Mouse (Mus musculus) forebrain, embryonic 16.5 days (tissue): ENCODE measurements around the gene 4930507D05Rik. TPM values are rescaled to one million over a fixed set of nuclear protein-coding genes. Genes with fewer than 3 reads are reported as not detected.
"Not testable (repeated sequence)": the region's sequence is repeated elsewhere in the genome, so short reads cannot be mapped to it uniquely, and the experiment has no call there.

ENCODE experiments used
- ATAC-seq: fragments of 200-750 bp; cut with Nextera tagmentation; 2 replicates; pipeline ENCODE4 v1.8.0; 2017; ENCODE audit warnings: mild to moderate bottlenecking, moderate library complexity
- H3K27ac ChIP-seq: fragments of 300-500 bp; sonication (generic); 2 replicates; pipeline ENCODE4 v1.5.1; 2014; ENCODE audit warnings: low read length, control low read depth
- H3K27me3 ChIP-seq: fragments of 300-500 bp; sonication (generic); replicated peaks from 2 replicates; pipeline ENCODE4 v1.6.1; 2014; ENCODE audit warnings: low read length; ENCODE audit not compliant: control insufficient read depth, insufficient read depth
- H3K36me3 ChIP-seq: fragments of 300-500 bp; sonication (generic); 2 replicates; pipeline ENCODE4 v1.6.1; 2014; ENCODE audit not compliant: control insufficient read depth, insufficient read depth
- H3K4me1 ChIP-seq: fragments of 300-500 bp; sonication (generic); replicated peaks from 2 replicates; pipeline ENCODE4 v1.6.1; 2014; ENCODE audit warnings: low read length; ENCODE audit not compliant: control insufficient read depth, insufficient read depth
- H3K4me2 ChIP-seq: fragments of 300-500 bp; sonication (generic); 2 replicates; pipeline ENCODE4 v1.6.1; 2014; ENCODE audit warnings: mild to moderate bottlenecking, low read length, control low read depth
- H3K4me3 ChIP-seq: fragments of 300-500 bp; sonication (generic); replicated peaks from 2 replicates; pipeline ENCODE4 v1.5.1; 2014; ENCODE audit warnings: mild to moderate bottlenecking, low read length, control low read depth
- H3K9ac ChIP-seq: fragments of 300-500 bp; sonication (generic); replicated peaks from 2 replicates; pipeline ENCODE4 v1.6.1; 2014; ENCODE audit warnings: low read depth, low read length, control low read depth
- H3K9me3 ChIP-seq: fragments of 300-500 bp; sonication (generic); 2 replicates; pipeline ENCODE4 v1.6.1; 2016; ENCODE audit warnings: low read length; ENCODE audit not compliant: control insufficient read depth
- WGBS: fragments of 180-500 bp; shearing (Covaris S2); extraction: QIAGEN DNeasy Blood & Tissue Kit; methylation state at CpG from one replicate; pipeline ENCODE4 v1.1.7; 2014; 5-methylcytosine and 5-hydroxymethylcytosine counted together
- polyA plus RNA-seq: library from polyadenylated mRNA; unstranded; fragments of >200 nt; fragmentation: Nextera tagmentation; extraction: Ambion mirVana; gene quantifications from 2 replicates; pipeline ENCODE4 v1.2.1, GENCODE M21; 2015

4930507D05Rik gene
- polyA plus RNA-seq, 1 experiment from 2014 or later = 0.81 TPM

- Histone ChIP-seq H3K4me2 (no peak overlapping the region), H3K9ac (no peak overlapping the region), H3K27me3 (no peaks in the 10 kb centered on the region), H3K4me3 (no peak overlapping the region), H3K9me3 (no peaks in the 10 kb centered on the region), H3K36me3 (no peaks in the 10 kb centered on the region), H3K4me1 (no peaks in the 10 kb centered on the region), H3K27ac (no peak overlapping the region)
- ATAC-seq = no peak
- 84% methylated on average over 5 of the region's 5 CpGs for WGBS
These were observed 29.9 kb upstream of the 4930507D05Rik start for GRCm38 (mm10) chr10:62419422-62419821.

- Histone ChIP-seq H3K36me3 (no peaks in the 10 kb centered on the region), H3K4me3 (no peak overlapping the region), H3K9me3 (no peaks in the 10 kb centered on the region), H3K27me3 (no peaks in the 10 kb centered on the region), H3K9ac (no peak overlapping the region), H3K27ac (no peak overlapping the region), H3K4me1 (no peaks in the 10 kb centered on the region), H3K4me2 (no peak overlapping the region)
- WGBS = 78% methylated on average over 6 of the region's 6 CpGs
- ATAC-seq = no peak
These were observed 28.9 kb upstream of the 4930507D05Rik start for GRCm38 (mm10) chr10:62420399-62420798.

GRCm38 (mm10) chr10:62421127-62421526, 28.2 kb upstream of the 4930507D05Rik start:
- Histone ChIP-seq H3K9ac (no peak overlapping the region), H3K4me3 (no peak overlapping the region), H3K27me3 (no peaks in the 10 kb centered on the region), H3K4me1 (no peaks in the 10 kb centered on the region), H3K4me2 (no peak overlapping the region), H3K27ac (no peak overlapping the region), H3K9me3 (no peaks in the 10 kb centered on the region), H3K36me3 (no peaks in the 10 kb centered on the region)
- WGBS = 83% methylated on average over 3 of the region's 3 CpGs
- no peak for ATAC-seq

- Histone ChIP-seq H3K4me2 (no peak within 1 kb of the TSS), H3K36me3 (no peaks in the 10 kb centered on the region), H3K27me3 (no peaks in the 10 kb centered on the region), H3K9ac (no peak within 1 kb of the TSS), H3K4me1 (no peaks in the 10 kb centered on the region), H3K4me3 (no peak within 1 kb of the TSS), H3K27ac (no peak within 1 kb of the TSS), H3K9me3 (no peaks in the 10 kb centered on the region)
- ATAC-seq = no peak
- WGBS = 59% methylated on average over 15 of the region's 15 CpGs
These were observed 27.0 kb upstream of the 4930507D05Rik start, which contains the start of gene Hkdc1 for GRCm38 (mm10) chr10:62422255-62422654. Gene Hkdc1 (minus strand): TSS chr10:62422491.

- Histone ChIP-seq H3K4me1 (no peaks in the 10 kb centered on the region), H3K36me3 (peaks cover 17% of the 10 kb centered on the region), H3K27ac (no peak overlapping the region), H3K9me3 (no peaks in the 10 kb centered on the region), H3K4me3 (no peak overlapping the region), H3K4me2 (no peak overlapping the region), H3K9ac (no peak overlapping the region), H3K27me3 (no peaks in the 10 kb centered on the region)
- WGBS = 46% methylated on average over 9 of the region's 9 CpGs
- ATAC-seq = no peak
These were observed 24.0 kb upstream of the 4930507D05Rik start for GRCm38 (mm10) chr10:62425081-62425871.

GRCm38 (mm10) chr10:62430427-62430826, 18.9 kb upstream of the 4930507D05Rik start:
- Histone ChIP-seq H3K9me3 (no peaks in the 10 kb centered on the region), H3K4me2 (no peak overlapping the region), H3K4me1 (no peaks in the 10 kb centered on the region), H3K27me3 (no peaks in the 10 kb centered on the region), H3K27ac (no peak overlapping the region), H3K9ac (no peak overlapping the region), H3K4me3 (no peak overlapping the region), H3K36me3 (peaks cover 43% of the 10 kb centered on the region)
- ATAC-seq = no peak
- 92% methylated on average over 5 of the region's 5 CpGs for WGBS

GRCm38 (mm10) chr10:62450280-62450640, 971 bp downstream of the 4930507D05Rik start:
- H3K9ac ChIP-seq = 0 out of 2 replicates have a peak overlapping the region, but pooled peaks have one; percentile 27
- peak overlapping the region; percentile 99 for H3K4me3 ChIP-seq
- 37% methylated on average over 18 of the region's 18 CpGs for WGBS
- peaks cover 15% of the 10 kb centered on the region for H3K4me1 ChIP-seq
- H3K36me3 ChIP-seq = peaks cover 17% of the 10 kb centered on the region
- H3K9me3 ChIP-seq = no peaks in the 10 kb centered on the region
- no peaks in the 10 kb centered on the region for H3K27me3 ChIP-seq
- H3K4me2 ChIP-seq = peak overlapping the region; percentile 70
- no peak; the same call in 1 of the 2 replicates for ATAC-seq
- H3K27ac ChIP-seq = peak overlapping the region; percentile 91

- Histone ChIP-seq H3K4me1 (peaks cover 15% of the 10 kb centered on the region), H3K36me3 (peaks cover 12% of the 10 kb centered on the region)
- not testable (repeated sequence) for H3K27me3 ChIP-seq, H3K9me3 ChIP-seq, H3K4me3 ChIP-seq, H3K4me2 ChIP-seq, ATAC-seq, H3K27ac ChIP-seq, H3K9ac ChIP-seq
- 72% methylated on average over 11 of the region's 11 CpGs for WGBS
These were observed 2.7 kb downstream of the 4930507D05Rik start for GRCm38 (mm10) chr10:62452001-62452400.

- no peak for ATAC-seq
- Histone ChIP-seq H3K4me2 (no peak overlapping the region), H3K9me3 (no peaks in the 10 kb centered on the region), H3K36me3 (peaks cover 17% of the 10 kb centered on the region), H3K9ac (no peak overlapping the region), H3K27ac (no peak overlapping the region), H3K4me1 (no peaks in the 10 kb centered on the region), H3K27me3 (no peaks in the 10 kb centered on the region), H3K4me3 (no peak overlapping the region)
These were observed 12.0 kb downstream of the 4930507D05Rik start for GRCm38 (mm10) chr10:62461321-62461720.
